ENCODE assay signal across 8 mouse cellular contexts in the genomic region with DNA sequence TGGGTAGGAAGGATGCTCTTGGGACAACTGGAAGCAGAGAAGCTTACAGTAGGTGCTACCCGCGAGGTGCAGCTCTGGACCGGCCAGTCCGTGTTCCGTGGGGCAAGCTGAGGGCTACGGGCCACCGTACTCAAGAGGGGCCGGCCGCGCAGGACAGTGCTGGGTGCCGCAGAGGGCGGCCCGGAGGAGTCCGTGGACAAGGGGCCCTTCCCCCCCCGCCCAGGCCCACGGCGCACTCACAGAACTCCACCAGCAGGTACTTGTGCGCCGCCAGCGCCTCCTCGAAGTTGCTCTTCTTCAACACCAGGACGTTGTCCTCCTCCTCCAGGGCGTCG. TPM values are rescaled to one million over a fixed set of nuclear protein-coding genes. Genes with fewer than 3 reads are reported as not detected.
A peak's percentile ranks its signal among the peaks of the same experiment; 100 is the strongest.
DNase-seq lines count a peak whose midpoint lies in the region; ATAC-seq and TF ChIP-seq lines count a peak whose summit lies in the region.

No protein-coding gene starts in this region.

- peak overlapping the region; percentile 95 for H3K9ac ChIP-seq in lung, embryonic 14.5 days
- H3K9ac ChIP-seq in embryonic facial prominence, embryonic 15.5 days, result peak overlapping the region; percentile 94
- H3K9ac ChIP-seq in intestine, postnatal 0 days (ENCODE audit: low read depth, low read length), result peak overlapping the region; percentile 98
- H3K9ac ChIP-seq in neural tube, embryonic 14.5 days (replicated peaks; ENCODE audit: low read depth, low read length), result peak overlapping the region; percentile 72

- H3K27ac ChIP-seq in lung, embryonic 14.5 days (ENCODE audit: low read depth), result peak overlapping the region; percentile 96
- peak overlapping the region; percentile 98 for H3K27ac ChIP-seq in embryonic facial prominence, embryonic 15.5 days (replicated peaks)
- H3K27ac ChIP-seq in intestine, postnatal 0 days (ENCODE audit: low read depth, low read length), result peak overlapping the region; percentile 97
- peak overlapping the region; percentile 56 for H3K27ac ChIP-seq in neural tube, embryonic 14.5 days (ENCODE audit: low read depth, low read length)

- no peak for TF ChIP-seq CTCF in lung, embryonic 14.5 days (IDR thresholded peaks at IDR 0.05; ENCODE audit: low read depth)
- peak; percentile 16; the same call in 1 of the 2 replicates for TF ChIP-seq CTCF in intestine, postnatal 0 days (IDR thresholded peaks at IDR 0.05; ENCODE audit: low read depth)

- H3K4me3 ChIP-seq in lung, embryonic 14.5 days (ENCODE audit: low read depth, low read length), result peak overlapping the region; percentile 97
- H3K4me3 ChIP-seq in embryonic facial prominence, embryonic 15.5 days (replicated peaks), result peak overlapping the region; percentile 97
- H3K4me3 ChIP-seq in intestine, postnatal 0 days (ENCODE audit: low read depth, low read length), result peak overlapping the region; percentile 92
- H3K4me3 ChIP-seq in neural tube, embryonic 14.5 days (ENCODE audit: low read depth, low read length), result peak overlapping the region; percentile 68

- 0 out of 2 replicates have a peak, but pooled peaks cover 11% of the 10 kb centered on the region for H3K4me1 ChIP-seq in lung, embryonic 14.5 days (ENCODE audit: insufficient read depth)
- peaks cover 25% of the 10 kb centered on the region for H3K4me1 ChIP-seq in embryonic facial prominence, embryonic 15.5 days
- H3K4me1 ChIP-seq in intestine, postnatal 0 days (replicated peaks; ENCODE audit: control insufficient read depth, insufficient read depth, low read length), result peaks cover 15% of the 10 kb centered on the region; the same call in 1 of the 2 replicates
- H3K4me1 ChIP-seq in neural tube, embryonic 14.5 days (ENCODE audit: control insufficient read depth, insufficient read depth, low read length), result peaks cover 16% of the 10 kb centered on the region

- H3K9me3 ChIP-seq in lung, embryonic 14.5 days (ENCODE audit: low read depth, low read length), result no peaks in the 10 kb centered on the region
- H3K9me3 ChIP-seq in embryonic facial prominence, embryonic 15.5 days (replicated peaks), result no peaks in the 10 kb centered on the region
- H3K9me3 ChIP-seq in intestine, postnatal 0 days (ENCODE audit: control insufficient read depth), result no peaks in the 10 kb centered on the region
- no peaks in the 10 kb centered on the region for H3K9me3 ChIP-seq in neural tube, embryonic 14.5 days (ENCODE audit: control insufficient read depth, low read length)

- under 1% methylated on average over 23 of the region's 24 CpGs for WGBS in lung, embryonic 14.5 days
- WGBS in embryonic facial prominence, embryonic 15.5 days, result under 1% methylated on average over 22 of the region's 24 CpGs
- WGBS in intestine, postnatal 0 days, result 1% methylated on average over 21 of the region's 24 CpGs
- WGBS in neural tube, embryonic 14.5 days, result 0% methylated on average over 21 of the region's 24 CpGs

- DNase-seq in lung, embryonic 14.5 days, result no peak
- DNase-seq in lung, postnatal 14 days, result no peak
- DNase-seq in cerebellum, postnatal 4 days (ENCODE audit: low spot score in 2 of 2), result no peak
- no peak for DNase-seq in thymus, postnatal 25 days
- DNase-seq in frontal cortex, postnatal 36 days (ENCODE audit: low spot score in 2 of 2), result no peak

- H3K27me3 ChIP-seq in lung, embryonic 14.5 days (ENCODE audit: insufficient read depth, low read length), result no peaks in the 10 kb centered on the region
- no peaks in the 10 kb centered on the region for H3K27me3 ChIP-seq in embryonic facial prominence, embryonic 15.5 days
- no peaks in the 10 kb centered on the region for H3K27me3 ChIP-seq in intestine, postnatal 0 days (replicated peaks; ENCODE audit: control insufficient read depth, insufficient read depth, low read length)
- no peaks in the 10 kb centered on the region for H3K27me3 ChIP-seq in neural tube, embryonic 14.5 days (ENCODE audit: control insufficient read depth, insufficient read depth, low read length)

- H3K4me2 ChIP-seq in lung, embryonic 14.5 days, result peak overlapping the region; percentile 90
- peak overlapping the region; percentile 75 for H3K4me2 ChIP-seq in embryonic facial prominence, embryonic 15.5 days (replicated peaks)
- peak overlapping the region; percentile 69 for H3K4me2 ChIP-seq in intestine, postnatal 0 days (replicated peaks; ENCODE audit: low read depth)
- H3K4me2 ChIP-seq in neural tube, embryonic 14.5 days (ENCODE audit: low read depth, low read length), result peak overlapping the region; percentile 95

- ATAC-seq in lung, embryonic 14.5 days (ENCODE audit: insufficient read depth), result peak; percentile 47
- peak; percentile 15 for ATAC-seq in embryonic facial prominence, embryonic 15.5 days (ENCODE audit: insufficient number of reproducible peaks, low FRiP score, low TSS enrichment, low read depth)
- ATAC-seq in intestine, postnatal 0 days, result peak; percentile 1
- ATAC-seq in neural tube, embryonic 14.5 days (ENCODE audit: low read depth), result peak; percentile 40; the same call in 1 of the 2 replicates

- H3K36me3 ChIP-seq in lung, embryonic 14.5 days (ENCODE audit: insufficient read depth), result peaks cover 46% of the 10 kb centered on the region
- peaks cover 43% of the 10 kb centered on the region for H3K36me3 ChIP-seq in embryonic facial prominence, embryonic 15.5 days
- peaks cover 37% of the 10 kb centered on the region for H3K36me3 ChIP-seq in intestine, postnatal 0 days (ENCODE audit: control insufficient read depth, insufficient read depth)
- H3K36me3 ChIP-seq in neural tube, embryonic 14.5 days (ENCODE audit: control insufficient read depth, insufficient read depth, low read length), result peaks cover 27% of the 10 kb centered on the region

RNA-seq across cellular contexts. Expression of a gene that starts 0.7 kb away (rescaled TPM):
- 872 and 897 TPM in 2 replicates for polyA plus RNA-seq in lung, embryonic 14.5 days (2014; fragmentation: Nextera tagmentation; extraction: Ambion mirVana)
- 831 and 838 TPM in 2 replicates for polyA plus RNA-seq in embryonic facial prominence, embryonic 15.5 days (2015; fragmentation: Nextera tagmentation; extraction: Ambion mirVana)
- polyA plus RNA-seq in intestine, postnatal 0 days (2015; fragmentation: Nextera tagmentation; extraction: Ambion mirVana), result 2,516 and 2,539 TPM in 2 replicates
- 248 and 330 TPM in 2 replicates for polyA plus RNA-seq in neural tube, embryonic 14.5 days (2014; fragmentation: Nextera tagmentation; extraction: Ambion mirVana)

RNA-seq across cellular contexts. Expression of a gene that starts 9.0 kb away (rescaled TPM):
- 717 and 734 TPM in 2 replicates for polyA plus RNA-seq in lung, embryonic 14.5 days (2014; fragmentation: Nextera tagmentation; extraction: Ambion mirVana)
- 593 and 594 TPM in 2 replicates for polyA plus RNA-seq in embryonic facial prominence, embryonic 15.5 days (2015; fragmentation: Nextera tagmentation; extraction: Ambion mirVana)
- 474 and 493 TPM in 2 replicates for polyA plus RNA-seq in intestine, postnatal 0 days (2015; fragmentation: Nextera tagmentation; extraction: Ambion mirVana)
- 419 and 479 TPM in 2 replicates for polyA plus RNA-seq in neural tube, embryonic 14.5 days (2014; fragmentation: Nextera tagmentation; extraction: Ambion mirVana)

RNA-seq across cellular contexts. Expression of a gene that starts 21.5 kb away (rescaled TPM):
- polyA plus RNA-seq in lung, embryonic 14.5 days (2014; fragmentation: Nextera tagmentation; extraction: Ambion mirVana), result not detected in 2 replicates
- 1.8 and 2.3 TPM in 2 replicates for polyA plus RNA-seq in embryonic facial prominence, embryonic 15.5 days (2015; fragmentation: Nextera tagmentation; extraction: Ambion mirVana)
- 1.4 and 1.6 TPM in 2 replicates for polyA plus RNA-seq in intestine, postnatal 0 days (2015; fragmentation: Nextera tagmentation; extraction: Ambion mirVana)
- polyA plus RNA-seq in neural tube, embryonic 14.5 days (2014; fragmentation: Nextera tagmentation; extraction: Ambion mirVana), result not detected in 2 replicates

RNA-seq across cellular contexts. Expression of a gene that starts 22.9 kb away (rescaled TPM):
- 226 and 229 TPM in 2 replicates for polyA plus RNA-seq in lung, embryonic 14.5 days (2014; fragmentation: Nextera tagmentation; extraction: Ambion mirVana)
- polyA plus RNA-seq in embryonic facial prominence, embryonic 15.5 days (2015; fragmentation: Nextera tagmentation; extraction: Ambion mirVana), result 235 and 237 TPM in 2 replicates
- polyA plus RNA-seq in intestine, postnatal 0 days (2015; fragmentation: Nextera tagmentation; extraction: Ambion mirVana), result 68.7 and 73.4 TPM in 2 replicates
- polyA plus RNA-seq in neural tube, embryonic 14.5 days (2014; fragmentation: Nextera tagmentation; extraction: Ambion mirVana), result 248 and 267 TPM in 2 replicates

RNA-seq across cellular contexts. Expression of a gene that starts 25.8 kb away (rescaled TPM):
- polyA plus RNA-seq in lung, embryonic 14.5 days (2014; fragmentation: Nextera tagmentation; extraction: Ambion mirVana), result 617 and 627 TPM in 2 replicates
- 420 and 426 TPM in 2 replicates for polyA plus RNA-seq in embryonic facial prominence, embryonic 15.5 days (2015; fragmentation: Nextera tagmentation; extraction: Ambion mirVana)
- 209 and 226 TPM in 2 replicates for polyA plus RNA-seq in intestine, postnatal 0 days (2015; fragmentation: Nextera tagmentation; extraction: Ambion mirVana)
- 191 and 222 TPM in 2 replicates for polyA plus RNA-seq in neural tube, embryonic 14.5 days (2014; fragmentation: Nextera tagmentation; extraction: Ambion mirVana)
